ENCODE assay signal across 7 mouse cellular contexts in the genomic region with DNA sequence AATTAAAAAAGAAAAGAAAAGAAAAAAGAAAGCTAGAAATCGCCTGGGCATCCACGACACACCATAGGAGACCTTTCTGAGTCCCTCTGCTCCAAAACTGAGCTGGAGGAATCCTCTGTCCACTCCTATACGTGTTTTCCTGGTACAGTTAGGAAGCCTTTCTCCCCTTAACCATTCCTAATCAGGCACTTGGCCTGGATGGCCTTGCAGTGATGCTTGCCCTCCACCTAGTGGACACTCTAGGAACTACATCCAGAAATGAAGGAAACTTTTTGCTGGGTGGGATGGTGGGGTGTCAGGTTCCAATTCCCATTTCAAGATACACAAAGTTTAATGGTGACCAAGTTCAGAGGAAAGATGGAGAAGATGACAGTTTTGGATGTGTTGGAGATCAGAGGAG. TPM values are rescaled to one million over a fixed set of nuclear protein-coding genes. Genes with fewer than 3 reads are reported as not detected.
DNase-seq lines count a peak whose midpoint lies in the region; ATAC-seq and TF ChIP-seq lines count a peak whose summit lies in the region.

No protein-coding gene starts in this region.

- no peak for TF ChIP-seq POLR2A in lung, adult 2 months (IDR thresholded peaks at IDR 0.05; ENCODE audit: borderline replicate concordance, extremely low read depth, low read depth, low read length)

- 5% methylated on average over 3 of the region's 3 CpGs for WGBS in forebrain, embryonic 11.5 days
- 7% methylated on average over 3 of the region's 3 CpGs for WGBS in intestine, embryonic 16.5 days
- WGBS in lung, adult 2 months = 9% methylated on average over 3 of the region's 3 CpGs

- peaks cover 9% of the 10 kb centered on the region; the same call in 1 of the 2 replicates for H3K4me1 ChIP-seq in forebrain, embryonic 11.5 days (replicated peaks; ENCODE audit: control insufficient read depth, insufficient read depth, low read length)
- H3K4me1 ChIP-seq in intestine, embryonic 16.5 days (ENCODE audit: control insufficient read depth, insufficient read depth, low read length) = peaks cover 21% of the 10 kb centered on the region
- H3K4me1 ChIP-seq in lung, adult 2 months (ENCODE audit: control insufficient read depth, insufficient read depth, low read length) = no peaks in the 10 kb centered on the region

- H3K36me3 ChIP-seq in forebrain, embryonic 11.5 days (ENCODE audit: control insufficient read depth, insufficient read depth, low read length) = no peaks in the 10 kb centered on the region
- no peaks in the 10 kb centered on the region for H3K36me3 ChIP-seq in intestine, embryonic 16.5 days (ENCODE audit: control insufficient read depth, insufficient read depth, low read length)

- no peak for ATAC-seq in forebrain, embryonic 11.5 days (replicated peaks; ENCODE audit: low FRiP score)
- ATAC-seq in intestine, embryonic 16.5 days = peak; percentile 27; the same call in 1 of the 2 replicates

- H3K4me2 ChIP-seq in forebrain, embryonic 11.5 days (ENCODE audit: low read depth, low read length, severe bottlenecking) = no peak overlapping the region
- H3K4me2 ChIP-seq in intestine, embryonic 16.5 days (ENCODE audit: low read depth, low read length) = no peak overlapping the region

- no peaks in the 10 kb centered on the region for H3K9me3 ChIP-seq in forebrain, embryonic 11.5 days (ENCODE audit: control insufficient read depth, low read length)
- H3K9me3 ChIP-seq in intestine, embryonic 16.5 days (ENCODE audit: control insufficient read depth, low read length) = no peaks in the 10 kb centered on the region

- peak; percentile 98 for TF ChIP-seq CTCF in lung, adult 2 months (IDR thresholded peaks at IDR 0.05; ENCODE audit: insufficient read depth, low read length)

- no peak overlapping the region for H3K9ac ChIP-seq in forebrain, embryonic 11.5 days (ENCODE audit: low read length)
- no peak overlapping the region for H3K9ac ChIP-seq in intestine, embryonic 16.5 days (ENCODE audit: low read depth, low read length)

- no peak overlapping the region for H3K4me3 ChIP-seq in forebrain, embryonic 11.5 days (ENCODE audit: low read depth, low read length)
- no peak overlapping the region for H3K4me3 ChIP-seq in intestine, embryonic 16.5 days (ENCODE audit: low read length)
- no peak overlapping the region for H3K4me3 ChIP-seq in lung, adult 2 months (replicated peaks; ENCODE audit: extremely low read depth, low read depth, low read length)

- H3K27ac ChIP-seq in forebrain, embryonic 11.5 days (ENCODE audit: low read depth, low read length) = no peak overlapping the region
- H3K27ac ChIP-seq in intestine, embryonic 16.5 days (ENCODE audit: low read length) = no peak overlapping the region

- DNase-seq in 416B (ENCODE audit: low read depth) = peak; percentile 82
- DNase-seq in CD8-positive naive resting alpha-beta T cell, adult 2 months (ENCODE audit: low read depth in 2 of 2, low spot score in 2 of 2) = peak; percentile 74 to 81
- peak; percentile 49 for DNase-seq in c-Kit-negative CD71-positive TER-119-positive erythroid progenitor cells, embryonic 14.5 days (ENCODE audit: low read depth, low spot score)
- peak; percentile 82 for DNase-seq in forebrain, embryonic 11.5 days (ENCODE audit: low spot score)
- peak; percentile 68 for DNase-seq in lung, adult 2 months
- DNase-seq in right cerebral cortex, postnatal 14 days = peak; percentile 64

- peaks cover 9% of the 10 kb centered on the region for H3K27me3 ChIP-seq in forebrain, embryonic 11.5 days (ENCODE audit: control insufficient read depth, insufficient read depth, low read length)
- H3K27me3 ChIP-seq in intestine, embryonic 16.5 days (replicated peaks; ENCODE audit: control insufficient read depth, insufficient read depth, low read length) = peaks cover 7% of the 10 kb centered on the region; the same call in 1 of the 2 replicates

RNA-seq across cellular contexts. Expression of gene Ahdc1, which starts 5.8 kb away (rescaled TPM):
- 5.5 and 7.5 TPM in 2 replicates for polyA plus RNA-seq in forebrain, embryonic 11.5 days (2014; fragmentation: Nextera tagmentation; extraction: Ambion mirVana)
- polyA plus RNA-seq in intestine, embryonic 16.5 days (2015; fragmentation: Nextera tagmentation; extraction: Ambion mirVana) = 5.3 and 5.7 TPM in 2 replicates
- 25.8 and 28.7 TPM in 2 replicates for polyA plus RNA-seq in lung, adult 2 months (2012; rRNA removed)

RNA-seq across cellular contexts. Expression of gene Fgr, which starts 31.3 kb away (rescaled TPM):
- polyA plus RNA-seq in forebrain, embryonic 11.5 days (2014; fragmentation: Nextera tagmentation; extraction: Ambion mirVana) = 0.13 TPM in 1 of 2 replicates, not detected in the other
- polyA plus RNA-seq in intestine, embryonic 16.5 days (2015; fragmentation: Nextera tagmentation; extraction: Ambion mirVana) = 3.1 and 3.5 TPM in 2 replicates
- polyA plus RNA-seq in lung, adult 2 months (2012; rRNA removed) = 10.7 and 19.1 TPM in 2 replicates
